Mouse (Mus musculus) lung, embryonic 16.5 days (tissue): ENCODE results near the gene Fam32a. TPM values are rescaled to one million over a fixed set of nuclear protein-coding genes. Genes with fewer than 3 reads are reported as not detected.

Experiments
- ATAC-seq: fragments of 200-750 bp; cut with Nextera tagmentation; 2 replicates; pipeline ENCODE4 v1.8.0; 2017; ENCODE audit warnings: low read depth, mild to moderate bottlenecking, moderate library complexity
- H3K27ac ChIP-seq: fragments of 300-500 bp; sonication (generic); 2 replicates; pipeline ENCODE4 v1.5.1; 2014; ENCODE audit warnings: mild to moderate bottlenecking, control low read depth, low read length
- H3K27me3 ChIP-seq: fragments of 300-500 bp; sonication (generic); 2 replicates; pipeline ENCODE4 v1.6.1; 2014; ENCODE audit warnings: low read depth, low read length, mixed read lengths; ENCODE audit not compliant: control insufficient read depth, insufficient read depth
- H3K36me3 ChIP-seq: fragments of 300-500 bp; sonication (generic); 2 replicates; pipeline ENCODE4 v1.6.1; 2014; ENCODE audit warnings: low read length; ENCODE audit not compliant: control insufficient read depth, insufficient read depth
- H3K4me1 ChIP-seq: fragments of 300-500 bp; sonication (generic); replicated peaks from 2 replicates; pipeline ENCODE4 v1.6.1; 2014; ENCODE audit warnings: low read length, mixed read lengths; ENCODE audit not compliant: control insufficient read depth, insufficient read depth
- H3K4me2 ChIP-seq: fragments of 300-500 bp; sonication (generic); 2 replicates; pipeline ENCODE4 v1.6.1; 2014; ENCODE audit warnings: low read depth, low read length, control low read depth
- H3K4me3 ChIP-seq: fragments of 300-500 bp; sonication (generic); 2 replicates; pipeline ENCODE4 v1.5.1; 2014; ENCODE audit warnings: mild to moderate bottlenecking, low read length, control low read depth
- H3K9ac ChIP-seq: fragments of 300-500 bp; sonication (generic); 2 replicates; pipeline ENCODE4 v1.6.1; 2014; ENCODE audit warnings: low read length, control low read depth
- H3K9me3 ChIP-seq: fragments of 300-500 bp; sonication (generic); 2 replicates; pipeline ENCODE4 v1.6.1; 2016; ENCODE audit warnings: low read length; ENCODE audit not compliant: control insufficient read depth
- WGBS: fragments of 180-500 bp; shearing (Covaris S2); extraction: QIAGEN DNeasy Blood & Tissue Kit; methylation state at CpG from one replicate; pipeline ENCODE4 v1.1.7; 2014; 5-methylcytosine and 5-hydroxymethylcytosine counted together
- polyA plus RNA-seq: library from polyadenylated mRNA; unstranded; fragments of >200 nt; fragmentation: Nextera tagmentation; extraction: Ambion mirVana; gene quantifications from 2 replicates; pipeline ENCODE4 v1.2.1, GENCODE M21; 2015

The Fam32a gene
- polyA plus RNA-seq, 1 experiment from 2014 or later: 76.1 TPM

GRCm38 (mm10) chr8:72208582-72208981, 10.9 kb upstream of the Fam32a start:
- 68% methylated on average over 1 of the region's 1 CpGs for WGBS

GRCm38 (mm10) chr8:72210222-72210621, 9.3 kb upstream of the Fam32a start:
- no peak overlapping the region for H3K27ac ChIP-seq
- H3K4me1 ChIP-seq: no peaks in the 10 kb centered on the region
- no peak overlapping the region for H3K4me2 ChIP-seq
- WGBS: 65% methylated on average over 4 of the region's 4 CpGs
- no peak for ATAC-seq
- H3K36me3 ChIP-seq: no peaks in the 10 kb centered on the region
- no peaks in the 10 kb centered on the region for H3K9me3 ChIP-seq
- no peaks in the 10 kb centered on the region for H3K27me3 ChIP-seq
- H3K9ac ChIP-seq: no peak overlapping the region
- H3K4me3 ChIP-seq: no peak overlapping the region

More at GRCm38 (mm10) chr8:72208582-72208981, 10.9 kb upstream of the Fam32a start:
- Histone ChIP-seq H3K4me1 (no peaks in the 10 kb centered on the region), H3K4me2 (no peak overlapping the region), H3K9me3 (peaks cover 5% of the 10 kb centered on the region), H3K27ac (no peak overlapping the region), H3K36me3 (no peaks in the 10 kb centered on the region), H3K4me3 (no peak overlapping the region), H3K9ac (no peak overlapping the region), H3K27me3 (no peaks in the 10 kb centered on the region)
- no peak for ATAC-seq

- no peaks in the 10 kb centered on the region for H3K9me3 ChIP-seq
- no peak overlapping the region for H3K9ac ChIP-seq
- H3K27me3 ChIP-seq: no peaks in the 10 kb centered on the region
- ATAC-seq: no peak
- no peaks in the 10 kb centered on the region for H3K36me3 ChIP-seq
- H3K4me2 ChIP-seq: no peak overlapping the region
- no peaks in the 10 kb centered on the region for H3K4me1 ChIP-seq
- no peak overlapping the region for H3K4me3 ChIP-seq
- no peak overlapping the region for H3K27ac ChIP-seq
- WGBS: 47% methylated on average over 2 of the region's 2 CpGs
These were observed 8.8 kb upstream of the Fam32a start for GRCm38 (mm10) chr8:72210710-72211109.

DNA sequence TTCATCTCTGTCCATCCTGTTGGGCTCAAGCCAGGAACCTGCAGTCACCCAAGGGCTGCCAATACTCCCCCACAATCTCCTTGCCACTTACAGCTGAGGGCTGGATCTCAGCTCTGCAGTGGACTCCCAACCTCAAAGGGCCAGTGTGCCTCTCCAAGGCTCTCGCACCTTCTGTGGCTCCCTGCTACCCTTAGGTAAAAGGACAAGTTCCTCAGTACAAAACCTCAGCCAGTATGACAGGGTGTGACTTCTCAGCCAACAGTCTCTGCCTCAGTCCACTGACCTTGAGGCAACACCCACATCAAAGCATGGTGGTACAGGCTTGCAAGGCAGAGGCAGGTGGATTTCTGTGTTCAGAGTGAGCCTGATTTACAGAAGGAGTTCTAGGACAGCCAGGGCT, 7.7 kb upstream of the Fam32a start:
- ATAC-seq: no peak
- Histone ChIP-seq H3K36me3 (no peaks in the 10 kb centered on the region), H3K27me3 (no peaks in the 10 kb centered on the region), H3K4me2 (no peak overlapping the region), H3K4me3 (no peak overlapping the region), H3K27ac (no peak overlapping the region), H3K9ac (no peak overlapping the region), H3K9me3 (no peaks in the 10 kb centered on the region), H3K4me1 (no peaks in the 10 kb centered on the region)
- 87% methylated on average over 1 of the region's 1 CpGs for WGBS

DNA sequence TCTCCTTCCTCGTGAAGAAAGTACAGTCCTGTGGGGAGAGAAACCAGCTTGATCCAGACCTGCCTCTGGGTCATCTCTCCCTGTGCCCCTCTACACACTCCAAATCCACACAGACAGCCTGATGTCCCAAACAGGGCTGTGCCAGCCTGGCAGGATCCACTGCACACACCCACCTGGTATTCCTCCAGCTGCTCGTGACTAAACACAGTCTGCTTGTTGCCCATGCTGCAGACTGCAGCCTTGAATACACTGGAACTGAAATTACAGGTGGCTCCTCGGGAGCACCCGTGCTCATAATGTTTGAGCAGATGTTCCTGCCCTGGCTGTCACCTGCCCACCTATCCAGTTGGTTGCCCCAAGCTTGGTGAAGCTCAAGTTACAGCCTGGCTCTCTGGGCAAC, 6.8 kb upstream of the Fam32a start, which contains the start of gene Cib3:
TSS of gene Cib3 (minus strand) at position 87 of the 400 bp plus-strand sequence.
- Histone ChIP-seq H3K27me3 (no peaks in the 10 kb centered on the region), H3K9me3 (no peaks in the 10 kb centered on the region), H3K4me3 (no peak within 1 kb of the TSS), H3K4me1 (no peaks in the 10 kb centered on the region), H3K4me2 (no peak within 1 kb of the TSS), H3K27ac (no peak within 1 kb of the TSS), H3K36me3 (no peaks in the 10 kb centered on the region), H3K9ac (no peak within 1 kb of the TSS)
- no peak for ATAC-seq
- 37% methylated on average over 4 of the region's 4 CpGs for WGBS

DNA sequence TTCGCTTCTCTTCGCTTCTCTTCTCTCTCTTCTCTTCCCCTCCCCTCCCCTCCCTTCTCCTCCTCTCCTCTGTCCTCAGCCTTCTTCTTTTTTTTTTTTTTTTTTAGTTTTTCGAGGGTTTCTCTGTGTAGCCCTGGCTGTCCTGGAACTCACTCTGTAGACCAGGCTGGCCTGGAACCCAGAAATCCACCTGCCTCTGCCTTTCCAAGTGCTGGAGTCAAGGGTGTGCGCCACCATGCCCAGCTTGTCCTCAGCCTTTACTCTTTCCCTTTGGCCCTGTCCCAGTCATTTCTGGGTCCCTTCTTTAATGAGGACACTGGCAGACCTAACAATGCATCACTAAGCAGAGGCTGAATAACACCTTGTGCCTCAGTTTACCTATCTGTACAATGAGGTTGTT, 6.0 kb upstream of the Fam32a start, which contains the start of gene Gm11034:
TSS of gene Gm11034 (minus strand) at position 101 of the 400 bp plus-strand sequence.
- Histone ChIP-seq H3K9me3 (no peaks in the 10 kb centered on the region), H3K36me3 (no peaks in the 10 kb centered on the region), H3K4me3 (no peak within 1 kb of the TSS), H3K4me2 (no peak within 1 kb of the TSS), H3K27me3 (no peaks in the 10 kb centered on the region), H3K4me1 (no peaks in the 10 kb centered on the region), H3K9ac (no peak within 1 kb of the TSS), H3K27ac (no peak within 1 kb of the TSS)
- 69% methylated on average over 4 of the region's 4 CpGs for WGBS
- no peak for ATAC-seq

GRCm38 (mm10) chr8:72215060-72215459, 4.5 kb upstream of the Fam32a start:
- Histone ChIP-seq H3K27ac (no peak overlapping the region), H3K9ac (no peak overlapping the region), H3K4me1 (no peaks in the 10 kb centered on the region; the same call in 1 of the 2 replicates), H3K27me3 (no peaks in the 10 kb centered on the region), H3K4me2 (no peak overlapping the region), H3K9me3 (no peaks in the 10 kb centered on the region), H3K4me3 (no peak overlapping the region), H3K36me3 (no peaks in the 10 kb centered on the region)
- no peak for ATAC-seq
- 34% methylated on average over 2 of the region's 2 CpGs for WGBS

DNA sequence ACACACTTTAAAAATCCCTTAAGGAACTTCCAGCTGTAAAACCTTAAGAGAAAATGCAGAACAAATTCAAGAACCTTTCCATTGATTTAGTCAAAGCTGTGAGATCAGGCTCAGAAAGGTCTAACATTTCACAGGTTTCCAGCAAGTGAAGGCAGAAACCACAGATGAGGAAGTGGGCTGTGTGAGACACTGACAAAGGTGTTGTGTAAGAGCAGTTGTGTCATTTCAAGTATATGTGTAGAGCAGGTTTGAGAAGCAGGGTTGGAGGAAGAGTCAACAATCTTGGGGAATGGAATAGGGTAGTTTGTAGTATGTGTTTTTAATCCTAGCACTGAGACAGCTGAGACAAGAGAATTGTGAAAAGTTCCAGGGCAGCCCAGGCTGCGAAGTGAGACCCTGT, 3.7 kb upstream of the Fam32a start:
- Histone ChIP-seq H3K9ac (no peak overlapping the region), H3K4me2 (no peak overlapping the region), H3K36me3 (no peaks in the 10 kb centered on the region), H3K27ac (no peak overlapping the region), H3K4me1 (peaks cover 8% of the 10 kb centered on the region; the same call in 1 of the 2 replicates), H3K9me3 (no peaks in the 10 kb centered on the region), H3K27me3 (no peaks in the 10 kb centered on the region), H3K4me3 (no peak overlapping the region)
- ATAC-seq: no peak
- 32% methylated on average over 1 of the region's 1 CpGs for WGBS

DNA sequence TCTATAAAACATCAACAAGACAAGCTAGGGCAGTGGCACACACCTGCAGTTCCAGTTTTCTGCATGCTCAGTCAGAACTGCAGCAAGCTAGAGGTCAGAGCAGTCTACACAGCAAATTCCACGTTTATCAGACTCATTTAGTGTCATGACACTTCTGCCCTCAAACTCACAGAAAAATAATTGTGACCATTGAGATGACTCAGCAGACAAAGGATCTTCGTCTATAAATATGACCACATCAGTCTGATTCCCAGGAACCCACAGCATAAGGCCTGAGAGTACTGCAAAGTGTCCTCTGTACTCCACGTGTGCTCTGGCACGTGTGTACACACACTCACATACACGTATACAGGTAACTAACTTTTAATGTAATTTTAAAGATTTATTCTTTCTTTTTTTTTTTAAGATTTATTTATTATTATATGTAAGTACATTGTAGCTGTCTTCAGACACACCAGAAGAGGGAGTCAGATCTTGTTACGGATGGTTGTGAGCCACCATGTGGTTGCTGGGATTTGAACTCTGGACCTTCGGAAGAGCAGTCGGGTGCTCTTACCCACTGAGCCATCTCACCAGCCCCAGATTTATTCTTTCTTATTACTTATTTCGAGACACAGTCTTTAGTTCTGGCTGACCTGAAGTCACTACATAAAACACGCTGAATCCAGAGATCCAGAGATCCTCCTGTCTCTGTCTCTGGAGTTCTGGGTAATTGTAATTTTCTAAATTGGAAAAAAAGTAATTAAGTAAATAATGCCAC, 569 bp upstream of the Fam32a start:
- Histone ChIP-seq H3K9ac (no peak overlapping the region), H3K4me2 (peak overlapping the region; percentile 87), H3K27ac (peak overlapping the region; percentile 37; the same call in 1 of the 2 replicates), H3K36me3 (peaks cover 22% of the 10 kb centered on the region), H3K27me3 (no peaks in the 10 kb centered on the region), H3K4me1 (peaks cover 8% of the 10 kb centered on the region; the same call in 1 of the 2 replicates), H3K4me3 (peak overlapping the region; percentile 87), H3K9me3 (no peaks in the 10 kb centered on the region)
- ATAC-seq: peak; percentile 23
- 72% methylated on average over 9 of the region's 10 CpGs for WGBS
